Mouse (Mus musculus) right cerebral cortex, postnatal 14 days (tissue): Measurements from ENCODE around the gene Lima1.
"Not testable (repeated sequence)": the region's sequence is repeated elsewhere in the genome, so short reads cannot be mapped to it uniquely, and the experiment has no call there.

ENCODE experiments used
- DNase-seq: peaks from one replicate; pipeline ENCODE4 v3.0.0; 2022

Lima1 gene

DNA sequence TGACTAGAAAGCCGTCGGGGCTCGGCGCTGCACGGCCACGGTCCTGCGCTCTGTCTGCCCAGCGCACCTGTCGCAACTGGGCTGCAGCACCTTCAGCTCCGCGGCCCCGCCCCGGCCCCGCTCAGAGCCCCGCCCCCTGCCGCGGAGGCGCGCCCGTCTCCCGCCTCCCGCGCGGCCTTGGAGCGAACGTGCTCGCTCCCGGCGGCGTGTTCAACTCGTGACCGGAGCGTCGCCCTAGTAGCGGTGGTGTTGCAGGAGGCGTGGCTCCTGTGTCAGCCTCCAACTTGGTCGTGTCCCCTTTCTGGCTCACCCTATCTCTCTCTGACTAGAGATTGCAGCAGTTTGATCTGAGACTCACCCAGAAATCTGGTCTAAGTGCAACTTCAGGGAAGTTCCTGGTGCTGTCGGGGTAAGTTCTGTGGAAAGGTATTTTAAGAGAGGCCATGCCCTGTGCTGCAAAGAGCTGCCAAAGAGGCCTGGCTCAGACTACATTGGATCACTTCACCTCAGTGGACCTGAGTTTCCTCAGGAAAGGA lies at the start of gene Lima1:
Gene Lima1, minus strand, starts transcription at position 123 of the 536 bp plus-strand sequence.
- peak; percentile 80 for DNase-seq

- DNase-seq, result no peak
These were observed 44.4 kb upstream of the Lima1 start for GRCm38 (mm10) chr15:99919601-99920158.

GRCm38 (mm10) chr15:99917264-99917663 lies 42.0 kb upstream of the Lima1 start:
- no peak for DNase-seq

GRCm38 (mm10) chr15:99914613-99915012 lies 39.4 kb upstream of the Lima1 start:
- DNase-seq, result no peak

- DNase-seq, result no peak
These were observed 36.5 kb upstream of the Lima1 start for GRCm38 (mm10) chr15:99911785-99912184.

- DNase-seq, result peak; percentile 14
These were observed 34.2 kb upstream of the Lima1 start for GRCm38 (mm10) chr15:99909339-99909996.

DNA sequence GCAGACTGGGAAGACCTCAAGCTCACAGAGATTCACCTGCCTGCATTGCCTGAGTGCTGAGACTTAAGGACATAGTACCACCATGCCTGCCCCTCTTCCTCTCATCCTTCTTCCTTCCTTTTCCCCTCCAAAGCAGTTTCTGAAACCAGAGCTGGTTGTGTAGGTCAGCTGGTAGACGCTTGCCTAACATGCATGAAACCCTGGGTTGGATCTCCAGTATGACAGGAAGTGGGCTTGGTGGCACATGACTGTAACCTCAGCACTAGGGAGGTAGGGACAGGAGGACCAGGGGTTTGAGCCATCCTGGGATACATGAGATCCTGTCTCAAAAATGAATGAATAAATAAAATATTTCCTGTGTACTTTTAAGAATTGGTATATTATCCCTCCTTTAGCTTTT lies 32.3 kb upstream of the Lima1 start:
- DNase-seq, result no peak

- no peak for DNase-seq
These were observed 31.8 kb upstream of the Lima1 start for GRCm38 (mm10) chr15:99907041-99907440.

- DNase-seq, result no peak
These were observed 29.6 kb upstream of the Lima1 start for GRCm38 (mm10) chr15:99904841-99905240.

- DNase-seq, result peak; percentile 33
These were observed 29.1 kb upstream of the Lima1 start for GRCm38 (mm10) chr15:99904333-99904732.

- no peak for DNase-seq
These were observed 28.0 kb upstream of the Lima1 start for GRCm38 (mm10) chr15:99903227-99903626.

- no peak for DNase-seq
These were observed 27.5 kb upstream of the Lima1 start for GRCm38 (mm10) chr15:99902786-99903185.

- no peak for DNase-seq
These were observed 21.4 kb upstream of the Lima1 start for GRCm38 (mm10) chr15:99896621-99897020.

DNA sequence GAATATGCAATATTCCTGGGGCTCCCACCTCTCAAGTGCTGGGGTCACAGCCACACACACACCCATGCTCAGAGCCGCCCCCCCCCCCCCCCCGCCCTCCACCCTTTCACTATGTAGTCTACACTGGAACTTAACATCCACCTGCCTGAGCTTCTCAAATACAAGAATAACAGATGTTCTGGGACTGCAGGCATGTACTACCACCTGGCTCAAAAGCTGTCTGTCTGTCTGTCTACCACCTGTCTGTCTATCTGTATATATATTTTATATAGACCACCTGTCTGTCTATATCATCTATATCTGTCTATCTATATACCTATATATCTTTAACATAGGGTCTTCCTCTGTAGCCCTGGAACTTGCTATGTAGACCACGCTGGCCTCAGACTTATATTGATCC lies 16.1 kb upstream of the Lima1 start:
- DNase-seq, result no peak

DNA sequence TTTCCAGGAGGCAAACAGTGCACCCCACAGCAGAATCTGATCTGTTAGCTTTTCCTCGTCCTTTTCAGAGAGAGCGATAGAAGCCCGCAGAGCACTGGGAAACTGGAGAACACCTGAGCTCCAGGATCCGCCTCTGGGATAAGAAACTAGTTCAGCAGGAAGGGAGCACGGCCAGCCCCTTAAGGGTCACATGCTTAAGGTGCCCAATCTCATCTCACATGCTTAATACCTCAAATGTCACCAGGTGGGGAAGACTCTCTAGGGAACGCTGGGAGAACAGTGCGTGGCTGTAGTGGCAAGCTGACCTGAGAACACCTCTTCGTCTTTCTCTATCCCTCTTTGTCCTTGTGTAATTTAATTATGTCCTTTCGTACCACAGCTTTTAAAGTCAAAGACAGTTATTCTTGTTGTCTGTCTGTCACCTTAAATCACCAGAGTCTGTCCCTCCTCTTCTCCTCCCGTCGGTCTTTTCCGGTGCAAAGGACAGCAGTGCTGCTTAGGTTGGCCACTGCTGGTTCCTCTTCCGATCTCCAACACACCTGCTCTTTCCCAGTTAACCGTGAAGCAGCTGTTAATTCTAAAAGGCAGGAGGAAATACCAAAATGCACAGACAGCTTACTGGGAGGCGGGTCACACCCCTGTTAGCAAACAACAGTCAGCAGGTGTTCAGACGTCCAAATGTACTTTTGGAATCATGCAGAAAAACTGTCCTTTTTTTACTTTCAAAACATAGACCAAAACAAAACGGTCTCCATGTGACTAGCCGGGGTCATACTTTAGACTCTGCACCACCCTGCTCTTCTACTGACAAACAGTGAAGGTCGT lies 15.4 kb upstream of the Lima1 start:
- DNase-seq, result no peak

GRCm38 (mm10) chr15:99889275-99889874 lies 14.1 kb upstream of the Lima1 start:
- DNase-seq, result no peak

GRCm38 (mm10) chr15:99887130-99887529 lies 11.9 kb upstream of the Lima1 start:
- not testable (repeated sequence) for DNase-seq

GRCm38 (mm10) chr15:99884038-99884437 lies 8.8 kb upstream of the Lima1 start:
- DNase-seq, result no peak

DNA sequence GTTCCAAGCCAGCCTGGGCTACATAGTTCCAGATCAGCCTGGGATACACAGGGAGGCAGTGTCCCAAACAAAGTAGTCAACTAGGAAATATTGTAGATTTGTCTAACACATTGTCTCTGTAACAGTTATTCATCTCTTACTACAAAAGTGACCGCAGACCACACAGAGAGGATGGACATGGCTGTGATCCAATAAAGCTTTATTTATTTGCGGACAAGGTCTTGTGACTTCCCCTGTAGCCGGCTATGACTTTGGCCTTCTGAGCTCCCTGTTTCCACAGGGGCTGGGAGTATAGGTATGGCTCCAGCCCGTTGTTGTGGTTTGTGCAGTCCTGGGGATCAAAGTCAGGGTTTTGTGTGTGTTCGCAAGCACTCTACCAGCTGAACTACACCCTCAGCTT lies 3.3 kb upstream of the Lima1 start:
- no peak for DNase-seq

GRCm38 (mm10) chr15:99874612-99875333 lies 483 bp downstream of the Lima1 start:
- no peak for DNase-seq

GRCm38 (mm10) chr15:99872543-99872942 lies 2.7 kb downstream of the Lima1 start:
- no peak for DNase-seq

- DNase-seq, result no peak
These were observed 7.6 kb downstream of the Lima1 start for GRCm38 (mm10) chr15:99867654-99868053.
